Mouse (Mus musculus): ENCODE measurements around the gene Mical3.

Gene Mical3

DNA sequence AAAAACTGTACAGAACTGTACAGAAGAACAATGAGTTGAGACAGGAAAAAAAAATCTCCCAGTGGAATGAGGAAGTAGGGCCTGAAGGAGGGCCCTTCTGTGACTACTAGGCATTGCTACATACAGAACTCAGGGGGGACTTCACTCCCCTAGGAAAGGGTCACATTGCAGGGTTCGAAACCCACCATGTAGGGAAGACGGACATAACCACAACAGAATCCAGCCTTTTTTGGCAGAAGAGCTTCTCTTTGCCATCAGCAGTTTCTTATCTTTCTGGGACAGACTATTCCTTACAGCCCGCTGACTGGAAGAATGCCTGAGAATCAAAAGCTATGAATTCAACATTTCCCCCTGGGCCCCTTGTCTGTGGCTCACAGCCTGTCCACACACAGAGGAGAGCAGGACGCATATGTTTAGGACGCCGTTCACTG is 46.7 kb downstream of the Mical3 start:
- peak; percentile 27 for DNase-seq (ENCODE audit: low spot score)

DNA sequence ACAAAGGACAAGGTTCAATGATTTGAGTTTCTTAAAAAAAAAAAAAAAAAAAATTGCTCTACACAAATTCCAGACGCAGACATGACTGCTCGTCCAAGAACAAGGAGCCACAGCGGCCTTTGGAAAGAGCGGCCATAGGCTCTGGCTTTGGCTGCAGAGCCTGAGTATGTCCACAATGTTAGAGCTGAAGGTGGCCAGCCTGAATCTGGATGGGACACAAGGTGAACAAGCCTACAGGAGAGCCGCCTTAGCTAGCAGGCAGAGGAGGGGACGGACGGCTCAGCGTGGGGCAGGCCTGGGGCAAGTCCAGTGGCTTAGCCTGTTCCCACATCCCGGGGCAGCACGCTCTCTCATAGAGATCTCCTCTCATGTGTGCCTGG is 48.7 kb downstream of the Mical3 start:
- DNase-seq (ENCODE audit: low spot score): no peak

DNA sequence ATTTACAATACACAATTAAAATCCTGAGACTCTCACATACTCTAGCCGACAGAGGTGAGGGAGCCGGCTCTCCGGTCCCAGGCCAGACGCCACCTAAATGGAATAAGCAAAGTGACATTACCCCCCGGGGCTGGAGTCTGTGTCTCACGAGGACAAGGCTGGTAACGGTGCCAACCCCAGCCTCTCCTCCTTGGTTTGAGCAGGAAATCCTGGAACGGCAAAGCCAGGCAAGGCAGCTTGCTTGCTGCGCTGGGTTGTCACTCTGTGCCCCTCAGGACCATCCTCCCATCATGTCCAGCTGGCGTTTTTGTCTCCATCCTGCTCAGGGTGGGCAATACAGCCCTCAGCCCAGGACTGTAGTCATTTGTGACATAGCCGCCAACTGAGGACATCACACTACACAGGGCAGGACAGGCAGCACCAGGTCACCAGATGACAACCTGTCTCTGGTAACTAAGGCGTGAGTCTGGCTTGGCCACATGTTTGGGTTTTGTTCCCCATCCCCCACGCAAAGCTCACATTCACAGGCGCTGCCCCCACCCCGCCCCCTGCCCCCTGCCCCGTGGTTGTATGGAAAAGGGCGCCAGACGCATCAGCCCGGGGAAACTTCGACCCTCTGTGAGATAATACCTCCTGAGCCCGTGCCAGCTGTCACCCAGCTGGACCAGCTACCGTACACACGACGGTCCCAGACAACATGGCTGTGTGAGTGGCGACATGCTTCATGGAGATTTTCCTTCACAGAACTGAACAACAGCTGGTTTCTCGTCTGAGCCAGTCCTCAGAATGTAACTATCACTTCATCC is 49.3 kb downstream of the Mical3 start:
- no peak for DNase-seq (ENCODE audit: low spot score)

DNA sequence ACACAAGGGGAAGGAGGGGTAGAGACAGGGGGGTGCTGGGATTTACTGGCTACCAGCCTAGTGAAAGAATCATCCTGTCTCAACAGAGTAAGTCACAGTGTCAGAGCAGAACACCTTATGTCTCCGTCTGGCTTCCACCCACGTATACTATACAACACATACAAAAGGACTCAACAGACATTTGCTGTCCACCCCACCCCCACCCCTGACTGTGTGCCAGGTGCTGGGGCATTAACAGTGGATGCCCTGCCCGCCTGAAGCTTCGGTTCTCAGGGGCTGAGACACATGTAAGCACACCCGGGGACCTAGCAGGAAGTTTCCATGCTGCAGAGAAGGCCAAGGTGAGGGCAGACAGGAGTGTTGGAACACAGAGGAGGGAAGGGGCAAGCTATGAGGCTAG is 52.6 kb downstream of the Mical3 start:
- no peak for DNase-seq (ENCODE audit: low spot score)

DNA sequence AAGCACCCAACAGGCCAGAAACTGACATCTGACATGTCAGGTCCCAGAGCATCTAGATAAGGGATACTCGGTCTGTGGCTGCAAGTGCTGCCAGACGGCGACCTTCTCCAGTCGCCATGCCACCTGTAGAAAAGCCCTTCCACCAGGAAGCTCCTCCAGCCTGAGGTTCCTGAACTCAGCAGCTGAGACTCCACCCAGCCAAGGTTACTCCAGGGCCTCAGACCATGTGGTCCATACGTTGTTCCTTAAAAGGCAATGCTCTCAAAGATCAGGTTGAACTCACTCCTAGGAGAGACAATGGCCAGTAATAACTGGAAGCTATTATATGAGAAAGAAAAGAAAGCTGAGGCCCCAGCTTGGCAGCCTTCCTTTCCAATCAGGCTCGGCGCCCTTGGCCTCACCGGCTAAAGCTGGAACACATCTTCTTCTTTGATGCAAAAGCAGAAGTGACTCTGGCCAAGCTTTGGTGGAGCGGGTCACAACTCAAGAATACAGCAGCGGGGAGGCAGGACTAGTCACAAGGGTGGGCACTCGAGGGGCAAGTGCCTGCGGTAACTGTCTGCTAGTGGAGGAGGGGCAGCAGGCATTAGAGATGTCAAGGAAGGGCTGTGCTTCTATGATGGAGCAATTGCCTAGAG is 53.8 kb downstream of the Mical3 start:
- DNase-seq (ENCODE audit: low spot score): no peak

DNA sequence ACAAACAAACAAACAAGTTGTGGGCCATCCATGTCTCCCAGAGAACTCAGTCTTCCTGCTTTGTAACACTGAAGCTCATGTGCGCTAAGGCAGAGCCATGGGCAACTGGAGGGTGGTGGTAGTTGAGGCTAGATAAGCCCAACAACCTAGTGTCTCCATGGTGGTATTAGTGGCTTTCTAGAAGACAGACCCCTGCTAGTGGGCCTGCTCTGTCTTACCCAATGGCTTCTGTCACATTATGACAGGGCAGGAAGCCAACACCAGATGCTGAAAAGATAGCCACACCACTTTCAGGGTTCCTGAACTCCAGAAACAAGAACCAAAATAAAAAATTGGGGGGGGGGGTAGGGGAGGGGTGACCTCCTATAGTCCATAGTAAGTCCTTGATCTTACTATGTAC is 55.0 kb downstream of the Mical3 start:
- DNase-seq (ENCODE audit: low spot score): no peak

DNA sequence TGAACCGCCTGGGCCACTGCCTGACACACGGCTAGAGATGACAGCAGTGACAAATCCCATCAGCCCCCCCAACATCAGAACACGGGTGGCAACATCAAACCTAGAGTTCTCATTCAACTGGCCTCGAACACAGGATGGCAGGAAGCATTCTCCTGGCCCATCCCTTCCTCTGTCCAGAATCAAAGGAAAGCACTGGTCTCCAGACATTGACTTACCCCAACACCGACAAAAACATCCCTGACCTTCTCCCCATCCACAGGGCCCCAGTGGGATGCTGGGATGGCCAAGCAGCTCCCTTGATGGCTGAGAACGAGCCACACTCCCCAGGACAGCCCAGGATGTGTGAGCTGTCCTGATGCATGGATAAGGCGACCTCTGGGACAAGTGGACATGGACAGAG is 57.5 kb downstream of the Mical3 start:
- no peak for DNase-seq (ENCODE audit: low spot score)

DNA sequence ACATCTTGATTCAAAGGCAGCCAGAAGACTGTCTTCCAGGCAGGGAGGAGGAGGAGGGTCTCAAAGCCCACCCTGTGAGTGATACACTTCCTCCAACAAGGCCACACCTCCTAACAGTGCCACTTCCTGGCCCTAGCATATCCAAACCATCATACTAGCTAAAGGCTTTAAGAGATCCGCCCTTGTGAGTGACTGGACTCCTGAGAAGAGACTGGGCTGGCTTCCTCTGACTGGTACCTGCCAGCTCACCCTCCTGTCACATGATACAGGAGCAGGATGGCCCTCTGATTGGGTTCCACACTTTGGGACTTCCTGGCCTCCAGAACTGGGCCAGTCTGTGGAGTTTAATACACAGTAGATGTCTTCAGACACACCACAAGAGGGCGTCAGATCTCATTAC is 58.2 kb downstream of the Mical3 start:
- DNase-seq (ENCODE audit: low spot score): no peak

DNA sequence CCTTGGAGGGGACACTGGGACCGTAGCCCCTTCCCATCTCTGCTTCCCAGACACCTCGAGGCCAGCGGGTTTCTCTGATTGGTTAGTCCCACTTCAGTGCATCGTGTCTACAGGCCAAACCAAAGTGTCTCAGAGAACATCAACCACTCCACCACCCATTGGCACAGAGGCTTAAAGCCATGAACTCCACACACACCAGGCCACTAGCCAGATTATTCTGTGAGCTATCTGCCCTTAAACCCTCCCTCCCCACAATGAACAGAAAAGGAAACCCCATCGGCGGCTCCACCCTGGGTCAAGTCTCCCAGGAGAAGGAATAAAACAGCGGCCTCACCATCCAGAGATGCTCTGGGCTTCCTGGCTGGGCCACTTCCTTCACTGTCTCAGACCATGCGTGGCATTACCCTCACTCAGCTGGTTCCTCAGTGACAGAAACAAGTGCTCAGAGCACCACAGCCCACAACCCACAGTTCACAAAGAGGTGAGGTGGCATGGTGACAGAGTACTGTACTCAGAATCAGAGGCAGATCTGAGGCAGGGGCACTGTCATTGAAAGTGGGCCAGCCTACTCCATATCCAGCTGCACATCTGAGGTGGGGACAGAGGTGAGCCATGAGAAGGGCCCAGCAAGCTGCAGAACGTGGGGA is 60.1 kb downstream of the Mical3 start:
- DNase-seq (ENCODE audit: low spot score): no peak

DNA sequence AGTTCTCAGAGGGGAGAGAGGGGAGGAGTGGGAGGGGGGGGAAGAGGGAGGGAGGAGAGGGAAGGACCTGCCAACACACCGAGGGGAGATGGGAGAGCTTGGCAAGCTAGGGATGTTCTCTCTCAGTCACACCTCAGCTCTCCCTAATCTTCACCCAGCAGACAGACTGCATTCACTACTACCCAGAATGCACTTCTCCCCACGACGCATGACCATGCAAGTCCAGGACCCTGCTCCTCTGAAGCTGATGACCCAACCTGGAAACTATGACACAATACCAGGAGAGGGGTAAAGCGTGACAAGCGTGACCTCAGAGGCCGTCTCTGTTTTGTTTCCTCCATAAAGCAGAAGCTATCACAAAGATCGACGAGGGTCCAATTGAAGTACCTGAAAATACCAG is 61.6 kb downstream of the Mical3 start:
- no peak for DNase-seq (ENCODE audit: low spot score)

DNA sequence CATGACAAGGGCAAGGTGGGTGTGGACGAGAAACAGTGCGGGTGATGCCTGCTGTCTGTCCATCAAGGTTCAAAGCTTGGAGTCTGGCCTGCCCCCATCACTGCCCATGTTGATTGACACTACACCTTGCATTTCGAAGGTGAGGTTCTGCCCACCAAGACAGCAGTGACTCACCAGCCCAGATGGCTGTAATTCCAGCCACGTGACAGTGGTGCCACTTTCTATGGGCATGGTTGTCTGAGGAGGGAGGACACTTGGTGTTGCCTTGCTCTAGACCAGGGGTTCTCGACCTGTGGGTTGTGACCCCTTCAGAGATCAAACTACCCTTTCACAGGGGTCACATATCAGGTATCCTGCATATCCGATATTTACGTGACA is 62.7 kb downstream of the Mical3 start:
- DNase-seq (ENCODE audit: low spot score): no peak

DNA sequence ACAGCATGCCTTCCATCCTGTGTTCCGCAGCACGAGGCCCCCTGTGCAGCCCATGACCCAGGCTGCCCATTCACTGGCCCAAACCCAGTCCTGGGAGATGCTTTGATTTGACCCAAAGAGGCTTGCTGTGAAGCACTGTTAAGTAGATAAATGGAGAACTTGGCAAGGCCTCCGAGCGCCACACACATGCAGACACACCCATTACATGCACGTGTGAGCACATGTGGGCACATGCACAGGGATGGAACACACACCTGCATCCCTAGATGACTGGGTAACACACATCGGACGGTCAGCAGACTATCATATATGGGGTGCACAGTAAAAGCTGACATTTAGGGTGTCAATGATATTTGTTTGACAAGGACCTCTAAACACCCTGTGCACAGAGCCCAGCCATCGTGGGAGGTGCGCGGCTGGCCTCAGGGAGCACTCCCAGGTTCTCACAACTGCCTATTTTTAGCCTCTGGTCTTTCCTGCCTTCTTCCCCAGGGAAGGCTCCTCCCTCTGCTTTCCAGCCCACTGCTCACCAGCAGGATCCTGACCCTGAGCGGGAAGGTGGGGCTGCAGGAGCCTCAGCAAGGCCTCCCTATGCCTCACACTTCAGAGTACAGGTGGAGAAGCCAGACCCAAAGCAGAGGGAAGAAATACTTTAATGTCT is 63.2 kb downstream of the Mical3 start:
- no peak for DNase-seq (ENCODE audit: low spot score)

DNA sequence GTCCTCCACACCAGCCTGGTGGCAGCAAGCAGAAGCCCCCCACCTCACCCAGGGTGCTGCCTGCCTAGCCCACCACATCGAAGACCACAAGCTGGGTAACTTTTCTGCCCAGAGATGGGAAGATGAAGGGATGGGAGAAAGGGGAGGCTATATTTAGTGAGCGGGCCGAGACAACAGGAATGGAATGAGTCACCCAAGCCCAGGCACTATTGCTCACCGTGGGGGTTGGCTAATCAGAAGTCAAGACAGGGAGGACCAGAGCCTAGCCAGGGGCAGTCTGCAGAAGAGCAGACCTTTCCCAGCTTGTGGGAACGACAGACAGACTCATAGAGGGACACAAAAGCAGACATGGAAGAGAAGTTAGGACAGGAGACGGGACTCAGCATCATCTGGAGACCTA is 64.0 kb downstream of the Mical3 start:
- DNase-seq (ENCODE audit: low spot score): no peak

DNA sequence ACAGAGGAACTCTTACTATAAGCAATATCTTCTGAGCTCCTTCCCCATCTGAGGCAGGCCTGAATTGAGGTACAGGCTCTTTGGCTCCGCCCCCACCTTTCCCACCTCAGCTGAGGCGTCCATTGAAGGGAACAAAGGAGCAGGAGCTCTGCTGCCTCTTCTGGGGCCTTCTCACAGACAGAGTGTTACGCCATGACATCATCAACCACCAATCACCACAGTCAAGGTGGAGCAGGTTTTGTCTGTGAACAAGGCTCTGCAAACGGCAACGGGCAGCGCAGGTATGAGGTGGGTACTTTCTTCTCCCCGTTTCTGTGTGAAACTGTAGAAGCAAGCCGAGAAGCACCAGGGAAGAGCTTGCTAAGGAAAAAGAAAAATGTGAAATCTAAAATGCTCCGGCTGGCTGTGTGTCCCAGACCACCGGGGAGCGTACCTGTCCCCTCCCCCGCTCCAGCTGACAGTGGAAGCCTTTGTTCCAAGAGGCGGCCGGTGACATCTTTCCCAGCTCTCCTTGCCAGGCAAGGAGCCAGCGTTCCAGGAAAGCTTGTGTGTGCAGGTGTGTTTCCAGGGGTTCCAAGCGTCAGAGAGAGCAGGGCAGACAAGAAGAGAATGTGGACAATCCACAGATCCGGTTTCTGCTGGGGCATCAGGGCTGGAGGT is 66.3 kb downstream of the Mical3 start:
- DNase-seq (ENCODE audit: low spot score): no peak

DNA sequence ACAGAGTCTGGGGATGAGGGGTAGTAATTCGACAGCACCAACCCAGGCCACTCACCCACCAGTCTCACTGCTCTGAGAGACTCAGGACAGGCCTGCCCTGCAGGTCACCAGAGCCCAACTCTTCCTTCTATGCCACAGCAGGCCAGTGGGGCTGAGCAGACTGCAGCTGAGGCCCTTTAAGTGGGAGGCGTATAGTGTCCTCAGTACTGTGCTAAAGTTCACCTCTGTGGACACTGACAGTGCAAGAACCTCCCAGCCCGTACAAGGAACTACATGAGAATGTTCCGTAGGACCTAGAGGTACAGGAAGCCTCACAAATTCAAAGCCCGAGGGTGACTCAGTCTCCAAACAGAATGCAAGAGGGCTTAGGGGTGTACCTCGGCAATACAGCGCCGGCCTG is 67.0 kb downstream of the Mical3 start:
- DNase-seq (ENCODE audit: low spot score): no peak

DNA sequence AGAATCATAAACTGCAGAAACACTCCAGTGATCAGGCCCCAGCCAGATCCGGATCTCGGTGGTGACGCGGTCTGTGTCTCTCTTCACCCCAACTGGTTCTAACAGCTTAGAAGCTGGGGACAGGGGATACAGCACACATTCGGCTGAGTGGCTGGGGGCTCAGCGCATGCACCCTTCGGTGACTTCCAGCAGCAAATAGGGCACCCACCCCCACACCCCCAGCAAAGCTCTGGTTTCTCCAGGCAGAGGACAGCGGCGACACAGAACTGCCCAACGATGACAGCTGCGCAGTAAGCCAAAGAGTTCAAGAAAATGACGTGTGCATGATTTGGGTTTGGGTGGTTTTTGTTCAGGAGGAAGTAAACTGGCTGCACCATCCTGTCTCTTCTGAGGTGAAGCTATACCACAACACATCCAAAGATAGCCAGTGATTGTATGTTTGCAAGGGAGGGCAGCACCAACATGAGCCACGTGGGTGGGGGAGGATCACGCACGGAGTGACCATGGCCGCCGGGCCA is 67.8 kb downstream of the Mical3 start:
- no peak for DNase-seq (ENCODE audit: low spot score)

DNA sequence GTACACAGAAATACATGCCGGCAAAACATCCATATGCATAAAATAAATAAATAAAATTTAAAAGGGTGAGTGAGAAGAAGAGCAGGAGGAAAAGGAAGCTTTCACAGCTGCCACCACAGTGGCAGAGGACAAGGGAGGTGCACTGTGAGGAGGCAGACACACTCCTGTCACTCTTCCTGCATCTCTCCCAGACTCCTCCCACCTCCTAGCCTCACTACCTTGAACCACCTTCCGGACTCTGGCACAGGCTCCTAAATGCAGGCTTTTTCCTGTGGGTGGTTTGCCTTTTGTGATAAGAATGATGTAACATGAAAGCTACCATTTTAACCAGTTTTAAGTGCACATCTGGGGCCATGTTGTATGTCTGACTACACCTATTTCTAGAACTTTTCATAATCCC is 72.8 kb downstream of the Mical3 start:
- no peak for DNase-seq (ENCODE audit: low spot score)

DNA sequence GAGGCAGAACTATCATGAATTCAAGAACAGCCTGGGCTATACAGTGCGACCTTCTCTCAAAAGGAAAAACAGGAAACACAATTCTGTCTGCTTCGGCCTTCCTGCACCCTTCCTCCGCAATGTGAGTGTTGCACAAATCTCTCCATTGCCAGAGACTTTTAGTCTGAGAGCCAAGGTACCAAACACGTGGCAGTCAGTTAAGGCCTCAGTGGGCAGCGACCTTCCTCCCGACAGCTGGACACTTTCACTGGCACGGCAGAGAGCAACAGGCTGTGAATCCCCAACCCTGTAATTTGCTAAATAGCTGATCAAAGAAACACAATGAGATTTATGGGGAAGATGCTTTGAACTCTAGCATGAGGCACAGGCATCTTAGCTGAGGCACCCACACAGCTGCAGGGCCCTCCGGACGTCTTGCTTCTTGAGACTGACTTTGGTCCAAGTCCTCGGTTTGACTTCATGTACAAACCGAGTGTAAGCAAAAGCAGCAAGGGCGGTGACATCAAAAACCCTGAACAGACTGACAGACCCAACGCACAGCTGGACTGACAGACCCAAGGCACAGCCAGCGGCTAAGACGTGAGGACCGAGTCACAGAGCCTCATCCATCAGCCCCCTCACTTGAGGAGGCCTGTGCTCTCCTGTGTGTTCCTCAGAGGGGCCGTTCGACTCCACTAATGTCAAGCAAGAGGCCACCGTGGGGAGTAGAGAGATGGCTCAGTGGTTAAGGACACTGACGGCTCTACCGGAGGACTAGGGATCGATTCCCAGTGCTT is 73.4 kb downstream of the Mical3 start:
- DNase-seq (ENCODE audit: low spot score): no peak

DNA sequence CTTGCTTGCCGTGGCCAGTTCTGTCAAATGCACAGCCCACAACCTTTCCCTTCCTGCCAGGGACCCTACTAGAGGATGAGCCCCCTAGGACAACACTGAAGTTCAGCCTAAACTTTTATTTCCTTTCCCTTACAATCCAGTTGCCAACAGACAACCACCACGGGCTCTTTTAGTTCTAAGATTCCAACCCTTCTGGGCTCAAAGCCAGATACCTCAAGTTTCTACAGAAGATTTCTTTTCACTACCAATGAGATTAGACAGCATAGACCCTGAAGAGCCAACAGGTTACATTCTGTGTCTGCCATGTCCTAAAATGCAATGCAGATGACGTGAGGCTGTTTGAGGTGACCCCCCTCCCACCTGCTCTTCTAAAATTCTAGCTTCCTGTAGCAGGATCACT is 75.3 kb downstream of the Mical3 start:
- DNase-seq (ENCODE audit: low spot score): no peak

DNA sequence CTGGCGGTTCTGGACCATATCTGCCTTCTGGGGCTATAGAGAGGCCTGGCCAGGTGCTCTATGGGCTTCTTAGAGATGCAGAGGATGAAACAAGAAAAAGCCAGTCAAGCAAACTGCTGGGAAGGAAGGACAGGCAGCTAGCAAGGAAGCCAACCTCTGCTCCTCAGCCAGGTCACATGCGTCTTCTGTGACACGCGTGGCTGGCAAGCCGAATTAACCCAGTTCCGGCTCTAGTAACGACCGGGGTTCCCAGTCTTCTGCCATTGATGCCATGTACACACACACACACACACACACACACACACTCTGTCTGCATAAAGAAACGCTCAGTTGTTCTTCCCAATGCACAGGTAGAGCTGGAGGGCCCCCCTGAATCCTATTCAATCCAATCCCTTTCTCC is 75.9 kb downstream of the Mical3 start:
- no peak for DNase-seq (ENCODE audit: low spot score)

DNA sequence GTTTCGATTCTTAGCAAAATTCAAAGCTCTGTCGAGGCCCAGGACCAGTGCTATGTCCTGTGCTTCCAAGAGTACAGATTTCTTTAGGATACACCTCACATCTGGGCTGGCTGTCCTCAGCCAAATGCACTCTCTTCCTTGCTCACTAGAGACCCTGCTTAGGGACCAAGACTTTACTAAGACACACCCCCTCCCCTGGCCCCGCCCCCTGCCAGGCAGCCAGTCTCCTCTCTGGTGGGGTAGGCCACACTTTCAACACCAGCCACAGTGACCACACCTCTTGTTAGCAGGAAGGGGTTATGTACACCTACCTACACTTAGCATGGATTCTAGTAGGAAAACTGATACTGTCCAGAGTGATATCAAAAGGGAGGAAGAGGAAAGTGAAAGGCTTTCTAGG is 76.5 kb downstream of the Mical3 start:
- no peak for DNase-seq (ENCODE audit: low spot score)
